Mouse (Mus musculus) intestine, embryonic 16.5 days (tissue): Measurements from ENCODE around the gene Sept4. TPM values are rescaled to one million over a fixed set of nuclear protein-coding genes. Genes with fewer than 3 reads are reported as not detected.

ENCODE experiments used
- ATAC-seq: fragments of 200-750 bp; cut with Nextera tagmentation; 2 replicates; pipeline ENCODE4 v1.8.0; 2017; ENCODE audit warnings: moderate TSS enrichment, moderate library complexity
- H3K27ac ChIP-seq: fragments of 300-500 bp; sonication (generic); 2 replicates; pipeline ENCODE4 v1.5.1; 2014; ENCODE audit warnings: mild to moderate bottlenecking, low read length
- H3K27me3 ChIP-seq: fragments of 300-500 bp; sonication (generic); replicated peaks from 2 replicates; pipeline ENCODE4 v1.6.1; 2014; ENCODE audit warnings: low read length, control low read depth, mixed read lengths; ENCODE audit not compliant: control insufficient read depth, insufficient read depth
- H3K36me3 ChIP-seq: fragments of 300-500 bp; sonication (generic); 2 replicates; pipeline ENCODE4 v1.6.1; 2014; ENCODE audit warnings: low read length, control low read depth; ENCODE audit not compliant: control insufficient read depth, insufficient read depth
- H3K4me1 ChIP-seq: fragments of 300-500 bp; sonication (generic); 2 replicates; pipeline ENCODE4 v1.6.1; 2014; ENCODE audit warnings: low read length, control low read depth, mixed read lengths; ENCODE audit not compliant: control insufficient read depth, insufficient read depth
- H3K4me2 ChIP-seq: fragments of 300-500 bp; sonication (generic); 2 replicates; pipeline ENCODE4 v1.6.1; 2014; ENCODE audit warnings: low read depth, low read length, control low read depth
- H3K4me3 ChIP-seq: fragments of 300-500 bp; sonication (generic); 2 replicates; pipeline ENCODE4 v1.5.1; 2014; ENCODE audit warnings: mild to moderate bottlenecking, low read length
- H3K9ac ChIP-seq: fragments of 300-500 bp; sonication (generic); 2 replicates; pipeline ENCODE4 v1.6.1; 2014; ENCODE audit warnings: low read depth, low read length
- H3K9me3 ChIP-seq: fragments of 300-500 bp; sonication (generic); 2 replicates; pipeline ENCODE4 v1.6.1; 2016; ENCODE audit warnings: low read length, control low read depth; ENCODE audit not compliant: control insufficient read depth
- WGBS: fragments of 180-500 bp; shearing (Covaris S2); extraction: QIAGEN DNeasy Blood & Tissue Kit; methylation state at CpG from one replicate; pipeline ENCODE4 v1.1.7; 2014; 5-methylcytosine and 5-hydroxymethylcytosine counted together
- polyA plus RNA-seq: library from polyadenylated mRNA; unstranded; fragments of >200 nt; fragmentation: Nextera tagmentation; extraction: Ambion mirVana; gene quantifications from 2 replicates; pipeline ENCODE4 v1.2.1, GENCODE M21; 2015

Sept4 gene
- polyA plus RNA-seq, 1 experiment from 2014 or later: 31.4 TPM

DNA sequence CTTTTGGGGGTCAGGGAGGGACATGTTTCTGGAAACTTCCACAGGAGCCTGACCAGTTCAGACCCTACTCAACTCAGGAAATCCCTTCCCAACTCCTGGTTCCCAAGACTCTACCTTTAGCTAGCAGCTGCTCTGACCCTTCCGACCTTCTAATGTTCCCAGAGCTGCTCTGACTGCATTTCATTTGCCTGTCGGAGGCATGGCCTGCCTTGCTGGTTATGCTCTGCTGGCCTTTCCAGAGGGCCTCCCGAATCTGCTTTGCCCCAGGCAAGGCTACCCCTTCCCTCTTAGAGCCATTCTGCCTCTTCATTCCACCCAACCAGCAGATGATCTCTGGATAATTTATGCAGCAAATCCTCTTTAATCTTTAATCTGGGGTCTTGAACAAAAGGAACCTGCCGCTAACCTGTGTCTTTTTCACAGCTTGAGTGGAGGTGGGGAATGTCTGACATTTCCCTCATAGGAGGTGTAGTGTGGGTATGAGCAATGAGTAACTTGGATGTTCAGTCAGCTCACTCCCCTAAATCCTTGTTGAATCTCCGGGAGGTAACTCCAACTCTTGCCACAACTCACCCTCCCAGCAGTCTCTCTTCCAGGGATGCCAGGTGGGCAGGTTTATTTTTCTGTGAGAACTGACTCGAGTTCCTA lies 9.0 kb downstream of the Sept4 start:
- peak overlapping the region; percentile 64 for H3K4me3 ChIP-seq
- H3K9ac ChIP-seq: peak overlapping the region; percentile 75; the same call in 1 of the 2 replicates
- 27% methylated on average over 6 of the region's 6 CpGs for WGBS
- ATAC-seq: no peak
- H3K4me1 ChIP-seq: peaks cover 10% of the 10 kb centered on the region
- H3K9me3 ChIP-seq: no peaks in the 10 kb centered on the region
- no peaks in the 10 kb centered on the region; the same call in 1 of the 2 replicates for H3K27me3 ChIP-seq
- 0 out of 2 replicates have a peak overlapping the region, but pooled peaks have one; percentile 39 for H3K27ac ChIP-seq
- H3K36me3 ChIP-seq: no peaks in the 10 kb centered on the region
- peak overlapping the region; percentile 93 for H3K4me2 ChIP-seq

DNA sequence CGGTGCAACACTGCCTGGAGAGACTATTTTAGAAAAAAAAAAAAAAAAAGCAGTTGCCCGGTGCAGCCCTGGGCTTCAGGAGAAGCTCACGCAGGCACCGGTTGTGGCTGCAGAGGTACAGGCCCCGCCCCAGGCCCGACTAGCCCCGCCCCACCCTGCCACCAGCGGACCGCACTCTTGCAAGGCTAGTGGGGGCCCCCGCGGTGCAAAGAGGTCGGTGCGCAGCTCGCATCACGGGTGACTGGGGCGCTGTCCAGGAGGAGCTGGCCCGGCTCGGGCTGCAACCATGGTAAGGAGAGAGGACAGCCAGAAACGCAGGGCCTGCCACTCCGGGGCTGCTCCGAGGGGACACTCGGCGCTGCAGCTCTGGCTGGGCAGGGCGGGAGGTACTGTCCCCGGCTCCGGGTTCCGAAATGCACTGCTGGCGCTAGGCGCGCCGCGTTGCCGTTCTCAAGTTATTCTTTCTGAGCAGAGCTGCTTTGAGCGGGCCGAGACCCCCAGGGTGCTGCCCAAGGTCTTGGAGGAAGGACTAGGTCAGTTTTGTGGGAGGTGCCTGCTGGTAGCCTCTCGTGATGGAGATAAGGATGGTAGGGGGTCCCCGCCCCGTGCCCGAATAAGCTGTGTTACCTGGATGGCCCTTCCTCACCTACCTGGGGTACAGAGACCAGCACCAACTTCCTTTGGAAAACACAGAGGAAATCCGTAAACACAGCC lies 9.7 kb downstream of the Sept4 start:
- Histone ChIP-seq H3K9ac (peak overlapping the region; percentile 75), H3K9me3 (no peaks in the 10 kb centered on the region), H3K4me1 (peaks cover 10% of the 10 kb centered on the region), H3K4me3 (peak overlapping the region; percentile 64), H3K27me3 (no peaks in the 10 kb centered on the region; the same call in 1 of the 2 replicates), H3K36me3 (no peaks in the 10 kb centered on the region), H3K27ac (peak overlapping the region; percentile 39), H3K4me2 (peak overlapping the region; percentile 93)
- WGBS: under 1% methylated on average over 40 of the region's 40 CpGs
- peak; percentile 91 for ATAC-seq

DNA sequence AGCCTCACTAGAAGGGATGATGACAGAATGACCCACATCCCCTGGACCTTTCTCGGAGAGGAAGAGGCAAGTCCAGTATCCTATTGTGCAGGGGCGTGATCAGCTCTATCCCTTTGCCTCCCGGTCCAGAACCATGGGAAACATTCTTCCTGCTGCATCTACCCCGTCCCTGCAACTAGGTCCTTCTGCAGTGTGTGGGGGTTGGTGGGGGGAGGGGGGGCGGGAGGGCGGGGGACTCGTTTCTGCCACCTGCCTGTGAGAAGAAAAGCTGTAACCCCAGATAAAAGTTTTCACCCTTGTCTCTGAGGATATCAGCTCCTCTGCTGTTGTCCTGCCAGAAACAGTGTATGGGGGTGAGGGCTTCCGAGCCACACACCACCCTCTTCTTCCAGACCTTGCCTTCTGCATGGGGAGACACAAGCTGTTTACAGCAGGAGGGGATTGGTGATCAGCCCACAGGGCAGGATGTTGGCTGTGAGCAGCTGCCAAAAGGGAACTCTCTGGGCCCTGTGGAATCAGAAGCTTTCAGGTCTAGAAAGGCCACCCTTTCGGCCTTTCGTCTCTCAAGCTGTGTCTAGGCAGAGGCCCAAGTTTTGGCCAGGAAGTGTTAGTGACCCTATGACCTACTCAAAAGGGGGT lies 10.4 kb downstream of the Sept4 start:
- H3K27me3 ChIP-seq: no peaks in the 10 kb centered on the region; the same call in 1 of the 2 replicates
- 24% methylated on average over 10 of the region's 10 CpGs for WGBS
- H3K9ac ChIP-seq: peak overlapping the region; percentile 75
- H3K4me2 ChIP-seq: peak overlapping the region; percentile 93
- no peaks in the 10 kb centered on the region for H3K9me3 ChIP-seq
- H3K4me3 ChIP-seq: peak overlapping the region; percentile 64
- ATAC-seq: peak; percentile 34; the same call in 1 of the 2 replicates
- peaks cover 7% of the 10 kb centered on the region for H3K4me1 ChIP-seq
- no peaks in the 10 kb centered on the region for H3K36me3 ChIP-seq
- peak overlapping the region; percentile 39 for H3K27ac ChIP-seq

DNA sequence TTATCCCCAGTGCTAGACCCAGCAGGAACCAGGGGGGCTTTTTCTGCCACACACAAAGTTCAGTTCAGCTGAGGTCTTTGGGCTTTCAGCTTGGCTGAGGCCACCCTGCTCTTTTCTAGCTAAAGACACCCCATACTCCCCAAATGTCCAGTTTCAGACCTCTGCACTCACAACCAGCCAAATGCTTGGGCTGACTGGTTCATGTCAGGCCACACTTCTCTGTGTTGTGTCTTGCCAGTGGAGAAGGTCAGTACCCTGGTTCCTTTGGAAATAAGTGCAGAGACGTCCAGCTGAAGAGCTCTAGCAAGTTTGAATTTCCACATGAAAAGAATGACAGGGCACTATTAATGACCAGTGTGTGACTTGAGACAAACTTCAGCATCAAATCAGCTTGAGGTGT lies 11.0 kb downstream of the Sept4 start:
- WGBS: 53% methylated on average over 1 of the region's 1 CpGs
- no peaks in the 10 kb centered on the region for H3K9me3 ChIP-seq
- no peaks in the 10 kb centered on the region; the same call in 1 of the 2 replicates for H3K27me3 ChIP-seq
- peak overlapping the region; percentile 22; the same call in 1 of the 2 replicates for H3K4me3 ChIP-seq
- peak overlapping the region; percentile 19; the same call in 1 of the 2 replicates for H3K4me2 ChIP-seq
- H3K36me3 ChIP-seq: no peaks in the 10 kb centered on the region
- H3K4me1 ChIP-seq: peaks cover 10% of the 10 kb centered on the region
- no peak overlapping the region for H3K9ac ChIP-seq
- no peak for ATAC-seq
- H3K27ac ChIP-seq: no peak overlapping the region

DNA sequence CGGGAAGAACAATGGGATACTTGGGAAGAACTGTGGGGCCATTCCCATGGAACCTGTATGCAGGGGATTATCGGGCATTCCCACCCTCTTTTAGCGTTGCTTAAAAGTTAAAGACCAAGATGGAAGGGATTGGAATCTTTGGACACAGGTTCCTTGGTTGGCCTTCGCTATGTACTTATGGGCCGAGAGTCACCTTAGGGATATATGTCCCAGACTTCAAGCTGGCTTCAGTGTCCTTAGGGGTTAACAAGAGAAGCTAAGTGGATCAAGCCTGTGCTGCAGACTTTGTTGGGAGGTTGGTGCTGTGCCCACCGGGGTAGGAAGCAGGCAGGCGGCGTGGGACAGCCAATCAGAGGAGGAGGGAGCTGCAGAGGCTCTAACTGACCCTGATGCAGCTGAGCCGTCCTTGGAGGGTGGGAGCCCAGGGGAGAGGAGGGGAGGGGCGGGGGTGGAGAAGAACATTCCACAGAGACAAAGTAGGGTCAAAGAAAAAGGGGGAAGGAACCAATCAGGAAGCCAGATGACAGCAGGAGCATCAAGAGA lies 11.9 kb downstream of the Sept4 start:
- 49% methylated on average over 10 of the region's 10 CpGs for WGBS
- Histone ChIP-seq H3K4me3 (no peak overlapping the region), H3K9me3 (no peaks in the 10 kb centered on the region), H3K4me2 (no peak overlapping the region), H3K27me3 (no peaks in the 10 kb centered on the region; the same call in 1 of the 2 replicates), H3K4me1 (peaks cover 12% of the 10 kb centered on the region), H3K36me3 (no peaks in the 10 kb centered on the region), H3K27ac (no peak overlapping the region), H3K9ac (no peak overlapping the region)
- no peak for ATAC-seq

DNA sequence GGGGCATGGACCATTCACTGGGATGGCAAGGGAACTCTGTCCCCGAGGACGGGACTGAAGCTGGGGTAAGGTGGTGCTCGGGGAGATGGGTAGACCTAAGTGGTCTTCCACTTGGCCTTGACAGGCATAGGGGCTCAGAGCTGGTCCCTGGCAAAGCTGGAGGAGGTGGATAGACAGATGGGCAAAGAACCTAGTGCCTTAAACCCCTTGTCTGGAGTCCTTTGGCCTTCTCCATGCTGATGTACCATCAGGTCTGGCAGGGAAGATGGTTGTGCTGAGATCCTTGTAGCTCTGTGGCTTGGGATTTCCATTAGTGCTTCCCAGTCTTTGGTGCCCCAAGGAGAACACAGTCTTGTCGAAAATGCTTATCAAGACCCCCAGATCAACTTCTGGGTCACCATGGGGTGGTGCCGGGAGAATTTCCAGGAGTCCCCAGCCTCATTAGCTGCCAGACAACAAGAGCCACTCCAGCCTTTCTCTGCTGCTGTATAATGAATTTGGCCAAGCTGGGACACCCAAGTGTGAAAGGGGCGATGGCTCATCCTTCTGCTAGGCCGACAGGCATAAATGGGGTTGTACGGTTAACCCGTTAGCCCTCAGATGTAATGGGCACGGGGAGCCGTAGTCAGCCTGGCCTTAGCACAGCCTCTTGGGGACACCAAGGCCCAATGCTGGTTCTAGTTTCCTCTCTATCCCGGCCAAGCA lies 12.6 kb downstream of the Sept4 start:
- ATAC-seq: no peak
- 90% methylated on average over 12 of the region's 12 CpGs for WGBS
- no peak overlapping the region for H3K4me3 ChIP-seq
- no peak overlapping the region for H3K27ac ChIP-seq
- no peak overlapping the region for H3K9ac ChIP-seq
- no peaks in the 10 kb centered on the region for H3K36me3 ChIP-seq
- no peaks in the 10 kb centered on the region for H3K9me3 ChIP-seq
- H3K4me1 ChIP-seq: peaks cover 12% of the 10 kb centered on the region
- no peaks in the 10 kb centered on the region; the same call in 1 of the 2 replicates for H3K27me3 ChIP-seq
- no peak overlapping the region for H3K4me2 ChIP-seq

DNA sequence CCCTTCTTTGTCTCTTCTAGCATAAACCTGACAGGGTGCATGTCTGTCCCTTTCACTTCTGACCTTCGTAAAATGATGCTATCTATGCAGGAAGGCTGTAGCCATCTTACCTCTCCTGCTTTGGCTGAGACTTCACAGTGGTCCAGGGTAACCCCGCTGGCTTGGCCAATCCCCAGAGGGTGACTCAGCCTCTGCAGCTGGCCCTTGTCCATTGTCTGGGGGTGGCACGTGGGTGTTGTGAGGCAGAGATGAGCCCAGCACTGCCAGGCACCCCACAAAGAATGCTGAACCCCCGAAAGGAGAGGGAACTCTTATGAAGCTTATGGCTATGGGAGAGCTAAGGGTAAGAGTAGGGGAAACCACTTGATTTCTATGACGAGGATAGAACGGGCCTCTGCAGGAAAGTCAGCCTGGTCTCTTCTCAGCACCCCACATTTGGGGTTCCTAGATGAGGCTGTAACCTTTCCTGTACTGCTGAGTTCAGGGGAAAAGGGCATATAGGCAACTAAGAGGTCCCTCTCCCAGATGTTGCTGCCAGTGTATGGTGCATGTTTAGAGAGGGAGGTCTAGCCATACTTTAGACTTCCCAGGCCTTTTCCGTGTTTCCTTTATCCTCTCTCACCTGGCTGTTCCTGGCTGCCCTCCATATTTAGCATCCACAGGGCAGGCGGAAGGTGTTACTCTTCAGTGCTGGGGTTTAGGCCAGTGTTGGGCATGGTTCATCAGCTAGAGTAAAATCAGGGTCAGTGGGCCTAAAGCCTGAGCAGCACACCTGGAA lies 13.4 kb downstream of the Sept4 start:
- no peak for ATAC-seq
- H3K4me2 ChIP-seq: no peak overlapping the region
- no peaks in the 10 kb centered on the region; the same call in 1 of the 2 replicates for H3K27me3 ChIP-seq
- peaks cover 12% of the 10 kb centered on the region for H3K4me1 ChIP-seq
- no peak overlapping the region for H3K27ac ChIP-seq
- no peaks in the 10 kb centered on the region for H3K9me3 ChIP-seq
- H3K36me3 ChIP-seq: no peaks in the 10 kb centered on the region
- H3K4me3 ChIP-seq: no peak overlapping the region
- no peak overlapping the region for H3K9ac ChIP-seq
- WGBS: 82% methylated on average over 8 of the region's 8 CpGs

DNA sequence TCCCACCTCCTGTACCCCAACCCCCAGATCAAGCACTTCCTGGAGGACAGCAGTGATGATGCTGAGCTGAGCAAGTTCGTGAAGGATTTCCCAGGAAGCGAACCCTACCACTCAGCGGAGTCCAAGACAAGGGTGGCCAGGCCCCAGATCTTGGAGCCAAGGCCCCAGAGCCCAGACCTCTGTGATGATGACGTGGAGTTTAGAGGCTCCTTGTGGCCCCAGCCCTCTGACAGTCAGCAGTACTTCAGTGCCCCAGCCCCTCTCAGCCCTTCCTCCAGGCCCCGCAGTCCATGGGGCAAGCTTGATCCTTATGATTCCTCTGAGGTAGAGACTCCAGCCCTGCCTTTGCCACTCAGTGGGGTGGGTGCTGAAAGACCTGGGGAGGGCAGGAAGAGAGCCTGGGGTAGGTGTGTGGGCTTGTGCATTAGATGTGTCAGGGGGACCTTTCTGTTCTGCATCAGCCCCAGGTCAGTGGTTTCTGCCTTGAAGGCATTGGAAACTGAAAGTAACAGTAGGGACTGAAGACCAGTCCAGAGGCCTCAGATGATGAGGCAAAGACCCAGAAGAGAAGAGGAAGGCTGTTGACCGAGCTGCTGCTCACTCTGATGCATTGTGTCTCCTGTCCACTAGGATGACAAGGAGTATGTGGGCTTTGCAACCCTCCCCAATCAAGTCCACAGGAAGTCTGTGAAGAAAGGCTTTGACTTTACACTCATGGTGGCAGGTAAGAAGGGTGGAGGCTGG lies 14.8 kb downstream of the Sept4 start:
- Histone ChIP-seq H3K9me3 (no peaks in the 10 kb centered on the region), H3K4me1 (peaks cover 6% of the 10 kb centered on the region), H3K36me3 (no peaks in the 10 kb centered on the region), H3K4me3 (no peak overlapping the region), H3K4me2 (no peak overlapping the region), H3K9ac (no peak overlapping the region), H3K27ac (no peak overlapping the region; the same call in 1 of the 2 replicates), H3K27me3 (no peaks in the 10 kb centered on the region; the same call in 1 of the 2 replicates)
- ATAC-seq: no peak
- 83% methylated on average over 6 of the region's 6 CpGs for WGBS
